Mouse (Mus musculus) heart, postnatal 25 days (tissue): Measurements from ENCODE around the gene Myo6. TPM values are rescaled to one million over a fixed set of nuclear protein-coding genes. Genes with fewer than 3 reads are reported as not detected.

ENCODE experiments used
- DNase-seq: peaks from one replicate; pipeline ENCODE4 v3.0.0; 2022; ENCODE audit warnings: low spot score
- intact Hi-C: fragments of 180-260 bp; cut with DNase I; formaldehyde crosslinking; loops from one replicate; pipeline ENCODE4 v1.15.1; 2025
- total RNA-seq, 2 experiments: library from RNA; stranded (reverse); gene quantifications; 2 replicates each; pipeline ENCODE4 v1.2.3; 2021

Gene Myo6
- total RNA-seq, 2 experiments from 2014 or later: 13.8 to 14.6 TPM

DNA sequence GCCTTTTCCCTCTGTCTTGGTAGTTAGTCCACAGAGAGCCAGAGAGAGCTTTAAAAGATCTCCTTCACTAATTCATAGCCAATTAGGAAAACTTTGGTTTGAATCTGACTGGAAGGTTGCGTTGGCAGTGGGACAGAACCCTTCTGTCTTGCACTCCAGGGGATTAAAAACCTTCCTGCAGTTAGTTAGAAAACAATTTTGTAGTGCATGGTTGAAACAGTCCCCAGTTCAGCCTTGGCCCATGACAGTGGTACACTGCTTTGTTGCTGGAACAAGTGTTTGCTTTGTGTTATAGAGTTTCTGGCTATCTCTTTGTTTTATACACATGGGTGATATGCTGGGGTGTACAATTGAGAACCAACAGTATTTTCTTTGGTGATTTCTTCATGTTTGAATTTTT, 176.1 kb downstream of the Myo6 start:
- intact Hi-C loops: no loop called here
- DNase-seq: no peak

DNA sequence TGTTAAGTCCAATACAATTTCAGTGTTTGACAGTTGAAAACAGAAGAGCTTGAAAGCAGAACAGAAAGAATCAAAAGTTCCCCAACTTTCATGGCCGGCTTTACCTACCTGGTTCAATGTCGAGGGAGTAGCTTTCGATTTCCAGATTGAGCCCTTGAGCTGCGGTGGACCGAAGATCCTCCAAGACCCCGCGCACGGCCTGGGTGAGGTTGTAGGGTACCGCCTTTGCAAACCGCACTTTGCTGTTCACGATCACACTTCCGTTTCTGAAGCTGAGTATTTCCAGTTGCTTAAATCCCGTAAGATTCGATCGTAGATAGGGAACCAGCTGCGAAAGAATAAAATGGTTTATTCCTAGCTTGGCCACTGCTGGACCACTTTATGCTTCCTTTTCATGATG, 176.9 kb downstream of the Myo6 start:
- no peak for DNase-seq
- intact Hi-C loops: no loop called here

DNA sequence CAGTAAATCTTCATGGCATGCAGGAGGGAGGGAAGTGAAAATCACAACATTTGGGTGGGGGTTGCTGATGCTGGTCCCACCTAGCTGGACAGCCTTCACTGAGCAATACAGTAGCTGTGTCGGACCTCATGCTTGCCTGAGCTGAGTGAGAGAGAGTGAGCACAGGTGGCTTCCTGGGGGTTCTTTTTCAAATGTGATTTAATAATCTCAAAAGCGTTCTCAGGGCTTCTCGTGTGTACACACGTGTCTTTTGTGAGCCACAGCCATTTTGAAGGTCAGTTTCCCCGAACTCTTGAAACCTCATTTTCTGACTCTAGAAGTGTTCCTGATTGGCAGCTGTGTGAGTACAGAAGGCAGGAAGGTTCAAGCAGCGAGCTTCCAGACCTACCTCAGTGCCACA, 177.7 kb downstream of the Myo6 start:
- intact Hi-C loops: no loop called here
- no peak for DNase-seq

DNA sequence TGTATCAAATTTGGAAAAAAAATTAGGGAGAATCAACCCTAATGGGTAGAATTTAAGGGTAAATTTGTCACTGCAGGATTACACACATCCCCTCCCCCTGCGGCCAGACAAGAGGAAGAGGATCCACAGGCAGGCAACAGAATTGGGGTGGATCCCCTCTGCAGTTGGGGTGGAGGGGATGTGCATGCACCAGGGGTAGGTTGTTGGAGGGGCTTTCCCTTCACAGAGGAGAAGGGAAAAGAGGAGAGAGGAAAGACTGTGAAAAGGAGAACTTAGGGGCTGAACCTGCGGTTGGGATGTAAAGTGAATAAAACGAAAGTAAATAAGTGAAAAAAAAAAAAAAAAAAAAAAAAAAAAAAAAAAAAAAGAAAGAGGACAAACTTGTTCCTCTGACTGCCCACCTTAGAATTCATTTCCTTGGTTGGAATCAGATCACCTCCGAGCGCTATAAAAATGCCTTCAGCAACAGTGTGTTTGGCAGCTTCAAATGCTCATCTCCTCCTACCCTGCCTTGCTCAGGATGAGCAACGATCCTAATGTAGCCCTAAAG, 179.7 kb downstream of the Myo6 start:
- intact Hi-C loops: no loop called here
- DNase-seq: no peak

DNA sequence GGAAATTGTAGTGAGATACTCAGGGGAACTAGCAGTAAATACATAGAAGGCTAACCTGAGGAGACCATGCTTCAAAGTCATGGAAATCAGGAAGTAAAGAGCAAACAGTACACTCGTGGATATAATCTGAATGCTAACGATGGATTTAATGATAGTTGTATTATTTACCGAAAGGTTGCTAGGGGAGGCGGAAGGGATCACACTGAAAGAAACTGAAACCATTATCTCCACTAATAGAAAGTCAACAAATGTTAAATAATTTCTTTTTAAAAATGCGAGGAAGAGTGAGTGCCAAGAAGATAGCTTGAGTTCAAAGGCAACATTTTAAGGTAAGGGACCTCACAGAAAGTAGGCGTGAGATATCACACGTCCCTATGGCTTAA, 186.5 kb downstream of the Myo6 start:
- DNase-seq: no peak
- intact Hi-C loops: no loop called here

DNA sequence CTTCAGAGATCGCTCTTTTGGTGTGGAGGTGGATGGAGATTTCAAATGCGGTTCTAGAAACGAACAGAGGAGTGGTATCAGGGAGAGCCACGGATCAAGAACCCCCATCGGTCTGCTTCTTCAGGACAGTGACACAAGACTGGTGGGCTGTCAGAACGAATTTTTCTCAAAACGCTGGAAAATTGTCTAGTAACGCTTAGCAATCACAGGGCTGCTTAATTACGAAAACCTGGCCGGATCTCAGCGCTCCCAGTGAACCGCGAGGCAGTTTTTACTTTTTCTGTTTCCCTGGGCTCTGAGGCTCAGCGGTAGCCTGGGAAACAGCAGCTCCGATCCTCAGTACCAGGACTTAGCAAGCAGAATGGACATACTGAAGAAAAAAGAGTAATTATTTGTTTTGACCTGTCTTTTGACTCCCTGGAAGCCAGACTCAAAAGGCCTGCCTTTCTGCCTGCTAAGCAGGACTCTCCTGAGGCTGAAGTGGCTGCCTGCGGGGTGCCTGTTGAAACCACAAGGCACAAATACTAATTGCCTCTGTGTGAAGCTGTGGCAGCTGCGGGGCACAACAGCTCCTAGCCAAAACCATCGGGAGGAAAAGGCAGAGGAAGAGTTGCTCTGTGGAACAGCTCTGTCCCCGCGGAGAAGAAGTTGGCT, 187.0 kb downstream of the Myo6 start:
- no peak for DNase-seq
- intact Hi-C loops: no loop called here

DNA sequence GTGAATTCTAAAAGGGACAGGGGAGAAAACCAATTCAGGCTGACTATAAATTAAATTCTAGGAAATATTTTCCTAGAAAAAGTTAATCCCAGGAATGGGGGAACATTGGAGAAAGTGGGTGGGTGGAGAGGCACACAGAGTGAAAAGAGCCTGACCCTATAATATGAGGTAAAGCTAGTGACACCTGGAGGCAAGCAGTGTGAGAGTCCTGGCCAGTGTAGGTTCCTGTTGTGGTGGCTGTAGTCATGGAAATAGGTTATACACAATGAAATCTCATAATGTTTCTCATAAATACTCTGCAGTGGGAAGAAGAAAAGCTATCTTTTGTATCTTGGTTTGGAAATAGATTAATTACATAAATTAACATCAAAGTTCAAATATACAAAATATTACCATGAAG, 195.2 kb downstream of the Myo6 start:
- intact Hi-C loops: no loop called here
- no peak for DNase-seq

Other genes starting within 250 kb of the Myo6 start
- gene Filip1, start 152.2 kb upstream of the Myo6 start, total RNA-seq: 100 to 1,000 TPM; 122 to 129 TPM
- 10 to 100 TPM; 64.3 to 65.3 TPM for gene Senp6, start 98.1 kb upstream of the Myo6 start, total RNA-seq